Mouse (Mus musculus): ENCODE results near the gene Tsc2.

GRCm38 (mm10) chr17:24677500-24678080, 45.2 kb upstream of the Tsc2 start:
- TF ChIP-seq USF1 (IDR thresholded peaks at IDR 0.05; ENCODE audit: low read depth, low read length) (no peak), TBP (conservative IDR thresholded peaks at IDR 0.05; ENCODE audit: low read depth, low read length) (no peak), ZC3H11A (IDR thresholded peaks at IDR 0.05; ENCODE audit: low read depth, low read length) (no peak)
